ENCODE assay signal across 9 mouse cellular contexts in the genomic region with DNA sequence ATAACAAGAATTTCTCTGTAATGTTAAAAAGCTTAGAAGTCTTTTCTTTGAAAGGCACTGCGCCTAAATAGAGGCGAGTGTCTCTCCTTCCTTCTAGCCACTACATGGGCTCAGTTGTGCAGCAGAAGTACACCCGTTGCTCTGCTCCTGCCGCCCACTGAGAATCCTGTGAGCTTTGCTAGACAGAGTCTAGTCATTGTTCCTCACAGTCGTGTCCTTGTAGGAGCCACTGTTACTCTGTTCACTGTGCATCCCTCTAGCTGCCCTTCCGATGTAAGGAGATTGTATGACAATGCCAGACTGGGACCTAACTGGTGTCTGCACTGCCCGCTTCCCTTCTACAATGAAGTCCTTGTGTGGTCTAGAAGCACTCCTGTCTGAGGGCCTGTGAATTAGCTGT.
"Had no signal": no experiment of that assay in that cellular context is flagged by ENCODE, and none has a peak within 500 bp of the region (broad histone marks: within the 10 kb centered on the region; RNA-seq: fewer than 3 reads in every experiment).

No protein-coding gene starts in this region.

- DNase-seq: kidney, adult 18-20 months; kidney, adult 9 months; kidney, postnatal 14 days; kidney, postnatal 4 days; left cerebral cortex, postnatal 4 days; liver, postnatal 0 days; lung, embryonic 14.5 days; midbrain, embryonic 14.5 days; thymus, postnatal 25 days had no signal
